Mouse (Mus musculus): Measurements from ENCODE around the gene Hmbs. TPM values are rescaled to one million over a fixed set of nuclear protein-coding genes. Genes with fewer than 3 reads are reported as not detected.
A peak's percentile ranks its signal among the peaks of the same experiment; 100 is the strongest.

Gene Hmbs
- total and polyA plus RNA-seq, 3 experiments = 65.1 to 74.0 (median 73.7) TPM

- Histone ChIP-seq H3K27me3 (replicated peaks) (no peaks in the 10 kb centered on the region), H3K4me2 (ENCODE audit: insufficient read depth, low read depth, poor library complexity, severe bottlenecking) (peak overlapping the region; percentile 64), H3K9ac (ENCODE audit: insufficient read depth, low read depth) (peak overlapping the region; percentile 81; the same call in 1 of the 2 replicates), H3K36me3 (replicated peaks in 1 of 2; ENCODE audit: control insufficient read depth in 1 of 2, insufficient read depth in 1 of 2, low read length in 1 of 2) (peaks cover 28 to 47% of the 10 kb centered on the region in 2 experiments), H3K4me3 (replicated peaks in 1 of 3; ENCODE audit: low read depth in 2 of 3, low read length in 2 of 3, poor library complexity in 1 of 3) (peak overlapping the region; percentile 83 to 92 (median 85)), H3K4me1 (ENCODE audit: control insufficient read depth in 1 of 2, insufficient read depth in 2 of 2) (peaks cover 4 to 48% of the 10 kb centered on the region in 2 experiments), H3K79me2 (replicated peaks; ENCODE audit: control insufficient read depth, extremely low read depth, insufficient read depth, poor library complexity, severe bottlenecking) (peaks cover 7% of the 10 kb centered on the region; the same call in 1 of the 2 replicates), H3K9me3 (replicated peaks; ENCODE audit: low read length) (no peaks in the 10 kb centered on the region), H3K27ac (ENCODE audit: insufficient read depth, low read depth) (no peak overlapping the region)
- dilution Hi-C loops (cut with MboI; ENCODE audit: extremely low pct_ligation_motif_present, extremely low pct_unique_long_range_greater_than_20kb, low sequenced_read_pairs) (no loop called here), in situ Hi-C loops (cut with MboI; ENCODE audit: low pct_ligation_motif_present, low pct_unique_long_range_greater_than_20kb, low sequenced_read_pairs) (no loop called here)
- TF ChIP-seq ZC3H11A (IDR thresholded peaks at IDR 0.05; ENCODE audit: low read depth, low read length) (no peak), CTCF (conservative IDR thresholded peaks at IDR 0.05 in 1 of 2, IDR thresholded peaks at IDR 0.05 in 1 of 2; ENCODE audit: low read depth in 2 of 2, low read length in 2 of 2) (no peak), USF1 (IDR thresholded peaks at IDR 0.05; ENCODE audit: low read depth, low read length) (no peak), ZMIZ1 (IDR thresholded peaks at IDR 0.05; ENCODE audit: low read depth, low read length) (no peak), POLR2A (IDR thresholded peaks at IDR 0.05; ENCODE audit: low read depth, low read length) (no peak), RCOR1 (conservative IDR thresholded peaks at IDR 0.05; ENCODE audit: low read depth, low read length) (no peak), MAFK (IDR thresholded peaks at IDR 0.05; ENCODE audit: insufficient replicate concordance, low read length) (no peak), RAD21 (IDR thresholded peaks at IDR 0.05; ENCODE audit: low read depth, low read length) (no peak), CHD1 (IDR thresholded peaks at IDR 0.05; ENCODE audit: low read depth, low read length) (no peak), MXI1 (IDR thresholded peaks at IDR 0.05; ENCODE audit: low read depth, low read length) (no peak), USF2 (conservative IDR thresholded peaks at IDR 0.05; ENCODE audit: low read depth, low read length) (no peak), CHD2 (IDR thresholded peaks at IDR 0.05; ENCODE audit: low read length) (no peak), IRF4 (IDR thresholded peaks at IDR 0.05; ENCODE audit: low read depth, low read length) (no peak), EP300 (IDR thresholded peaks at IDR 0.05; ENCODE audit: low read length) (no peak), MAX (IDR thresholded peaks at IDR 0.05; ENCODE audit: low read length) (no peak), HCFC1 (IDR thresholded peaks at IDR 0.05; ENCODE audit: low read depth, low read length) (no peak), ZNF384 (IDR thresholded peaks at IDR 0.05; ENCODE audit: low read depth, low read length) (no peak), SMC3 (IDR thresholded peaks at IDR 0.05; ENCODE audit: low read depth, low read length) (no peak)
- DNase-seq (ENCODE audit: extremely low read depth) = no peak
These were observed 16.1 kb downstream of the Hmbs start for GRCm38 (mm10) chr9:44327926-44328325.

DNA sequence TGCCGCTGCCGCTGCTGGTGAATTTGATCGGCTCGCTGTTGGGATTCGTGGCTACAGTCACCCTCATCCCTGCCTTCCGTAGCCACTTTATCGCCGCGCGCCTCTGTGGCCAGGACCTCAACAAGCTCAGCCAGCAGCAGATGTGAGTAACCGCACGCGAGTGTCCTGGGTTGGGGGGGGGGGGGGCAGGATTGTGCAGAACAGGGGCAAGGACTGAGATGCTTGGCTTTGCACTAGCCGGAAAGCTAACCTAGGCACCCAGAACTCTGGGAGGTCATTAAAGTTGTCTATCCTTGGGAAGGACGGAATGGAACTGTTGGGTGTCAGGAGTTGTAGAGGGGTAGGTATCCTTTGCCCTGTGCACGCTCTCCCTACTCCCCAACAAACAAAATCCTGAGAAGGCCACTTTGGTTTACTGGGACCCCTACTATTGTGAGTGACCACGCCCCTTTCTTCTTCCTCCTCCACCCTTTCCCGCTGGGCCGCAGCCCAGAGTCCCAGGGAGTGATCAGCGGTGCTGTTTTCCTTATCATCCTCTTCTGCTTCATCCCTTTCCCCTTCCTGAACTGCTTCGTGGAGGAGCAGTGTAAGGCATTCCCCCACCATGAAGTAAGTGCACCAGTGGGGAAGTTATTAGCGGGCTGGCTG lies 16.8 kb downstream of the Hmbs start:
- H3K4me1 ChIP-seq (ENCODE audit: control insufficient read depth in 1 of 2, insufficient read depth in 2 of 2) = peaks cover 4 to 43% of the 10 kb centered on the region in 2 experiments
- dilution Hi-C loops (cut with MboI; ENCODE audit: extremely low pct_ligation_motif_present, extremely low pct_unique_long_range_greater_than_20kb, low sequenced_read_pairs) (no loop called here), in situ Hi-C loops (cut with MboI; ENCODE audit: low pct_ligation_motif_present, low pct_unique_long_range_greater_than_20kb, low sequenced_read_pairs) (no loop called here)
- H3K4me2 ChIP-seq (ENCODE audit: insufficient read depth, low read depth, poor library complexity, severe bottlenecking) = peak overlapping the region; percentile 64
- no peak for DNase-seq (ENCODE audit: extremely low read depth)
- peak overlapping the region; percentile 83 to 92 (median 85) for H3K4me3 ChIP-seq (replicated peaks in 1 of 3; ENCODE audit: low read depth in 2 of 3, low read length in 2 of 3, poor library complexity in 1 of 3)
- H3K79me2 ChIP-seq (replicated peaks; ENCODE audit: control insufficient read depth, extremely low read depth, insufficient read depth, poor library complexity, severe bottlenecking) = peaks cover 7% of the 10 kb centered on the region; the same call in 1 of the 2 replicates
- no peaks in the 10 kb centered on the region for H3K9me3 ChIP-seq (replicated peaks; ENCODE audit: low read length)
- H3K36me3 ChIP-seq (replicated peaks in 1 of 2; ENCODE audit: control insufficient read depth in 1 of 2, insufficient read depth in 1 of 2, low read length in 1 of 2) = peaks cover 21 to 40% of the 10 kb centered on the region in 2 experiments
- no peak for TF ChIP-seq ETS1 (conservative IDR thresholded peaks at IDR 0.05; ENCODE audit: low read depth, low read length)
- TF ChIP-seq BHLHE40 (IDR thresholded peaks at IDR 0.05; ENCODE audit: low read depth, low read length) = peak; percentile 32; the same call in 1 of the 2 replicates
- peaks cover under 1% of the 10 kb centered on the region for H3K27me3 ChIP-seq (replicated peaks)
- H3K27ac ChIP-seq (ENCODE audit: insufficient read depth, low read depth) = peak overlapping the region; percentile 67
- H3K9ac ChIP-seq (ENCODE audit: insufficient read depth, low read depth) = peak overlapping the region; percentile 81

Measured in CH12.LX (cell line).